In genomic region chr15:79152709-79153108, GRCm38 (mm10) we compare ENCODE assay signal across 10 mouse cellular contexts. TPM values are rescaled to one million over a fixed set of nuclear protein-coding genes. Genes with fewer than 3 reads are reported as not detected.
DNase-seq lines count a peak whose midpoint lies in the region; ATAC-seq lines count a peak whose summit lies in the region.
"Had no signal": no experiment of that assay in that cellular context is flagged by ENCODE, and none has a peak within 500 bp of the region (broad histone marks: within the 10 kb centered on the region; RNA-seq: fewer than 3 reads in every experiment).

No protein-coding gene starts in this region.

- H3K9ac ChIP-seq in embryonic facial prominence, embryonic 12.5 days = no peak overlapping the region
- no peak overlapping the region for H3K9ac ChIP-seq in hindbrain, embryonic 13.5 days
- H3K9ac ChIP-seq in midbrain, embryonic 14.5 days (replicated peaks; ENCODE audit: low read length) = peak overlapping the region; percentile 4; the same call in 1 of the 2 replicates
- H3K9ac ChIP-seq in heart, embryonic 11.5 days (ENCODE audit: low read depth, low read length) = no peak overlapping the region
- H3K9ac ChIP-seq: liver, embryonic 12.5 days had no signal

- H3K4me1 ChIP-seq in embryonic facial prominence, embryonic 12.5 days = peaks cover 19% of the 10 kb centered on the region; the same call in 1 of the 2 replicates
- peaks cover 32% of the 10 kb centered on the region for H3K4me1 ChIP-seq in hindbrain, embryonic 13.5 days (replicated peaks)
- peaks cover 10% of the 10 kb centered on the region; the same call in 1 of the 2 replicates for H3K4me1 ChIP-seq in midbrain, embryonic 14.5 days (ENCODE audit: control insufficient read depth, insufficient read depth, low read length)
- H3K4me1 ChIP-seq in heart, embryonic 11.5 days (ENCODE audit: control insufficient read depth, insufficient read depth, low read length) = peaks cover 11% of the 10 kb centered on the region

- WGBS in embryonic facial prominence, embryonic 12.5 days = 21% methylated on average over 6 of the region's 6 CpGs
- WGBS in hindbrain, embryonic 13.5 days = 47% methylated on average over 6 of the region's 6 CpGs
- WGBS in midbrain, embryonic 14.5 days = 54% methylated on average over 6 of the region's 6 CpGs
- 53% methylated on average over 6 of the region's 6 CpGs for WGBS in heart, embryonic 11.5 days (ENCODE audit: insufficient replicate concordance)

- H3K9me3 ChIP-seq in embryonic facial prominence, embryonic 12.5 days = no peaks in the 10 kb centered on the region
- no peaks in the 10 kb centered on the region for H3K9me3 ChIP-seq in hindbrain, embryonic 13.5 days
- no peaks in the 10 kb centered on the region for H3K9me3 ChIP-seq in midbrain, embryonic 14.5 days (ENCODE audit: control insufficient read depth, low read length)
- H3K9me3 ChIP-seq in heart, embryonic 11.5 days (replicated peaks; ENCODE audit: control insufficient read depth, low read length) = no peaks in the 10 kb centered on the region
- H3K9me3 ChIP-seq: liver, embryonic 12.5 days had no signal

- ATAC-seq in frontal cortex, adult (ENCODE audit: low TSS enrichment) = peak; percentile 13; the same call in 1 of the 2 replicates
- ATAC-seq in embryonic facial prominence, embryonic 12.5 days (ENCODE audit: insufficient number of reproducible peaks, insufficient read depth, low FRiP score, low TSS enrichment) = no peak
- no peak for ATAC-seq in hindbrain, embryonic 13.5 days (ENCODE audit: low FRiP score)
- no peak for ATAC-seq in midbrain, embryonic 14.5 days (ENCODE audit: low FRiP score, low TSS enrichment)
- ATAC-seq in heart, embryonic 11.5 days (replicated peaks; ENCODE audit: insufficient number of reproducible peaks, low FRiP score, low TSS enrichment) = no peak
- ATAC-seq: liver, embryonic 12.5 days had no signal

- H3K36me3 ChIP-seq in embryonic facial prominence, embryonic 12.5 days = peaks cover 38% of the 10 kb centered on the region
- peaks cover 42% of the 10 kb centered on the region for H3K36me3 ChIP-seq in hindbrain, embryonic 13.5 days
- peaks cover 36% of the 10 kb centered on the region for H3K36me3 ChIP-seq in midbrain, embryonic 14.5 days (ENCODE audit: control insufficient read depth, insufficient read depth, low read length)
- H3K36me3 ChIP-seq in heart, embryonic 11.5 days (ENCODE audit: control insufficient read depth, insufficient read depth, low read length) = peaks cover 16% of the 10 kb centered on the region

- no peaks in the 10 kb centered on the region for H3K27me3 ChIP-seq in embryonic facial prominence, embryonic 12.5 days
- H3K27me3 ChIP-seq in hindbrain, embryonic 13.5 days = 0 out of 2 replicates have a peak, but pooled peaks cover 4% of the 10 kb centered on the region
- H3K27me3 ChIP-seq in midbrain, embryonic 14.5 days (ENCODE audit: control insufficient read depth, insufficient read depth, low read length) = no peaks in the 10 kb centered on the region
- H3K27me3 ChIP-seq in heart, embryonic 11.5 days (ENCODE audit: control insufficient read depth, insufficient read depth, low read length) = 0 out of 2 replicates have a peak, but pooled peaks cover 6% of the 10 kb centered on the region

- no peak overlapping the region for H3K4me3 ChIP-seq in embryonic facial prominence, embryonic 12.5 days
- no peak overlapping the region for H3K4me3 ChIP-seq in hindbrain, embryonic 13.5 days
- H3K4me3 ChIP-seq in midbrain, embryonic 14.5 days (replicated peaks; ENCODE audit: low read depth, low read length) = no peak overlapping the region
- H3K4me3 ChIP-seq in heart, embryonic 11.5 days (ENCODE audit: low read depth, low read length) = no peak overlapping the region
- H3K4me3 ChIP-seq: liver, embryonic 12.5 days had no signal

- H3K4me2 ChIP-seq in embryonic facial prominence, embryonic 12.5 days (replicated peaks) = no peak overlapping the region
- no peak overlapping the region for H3K4me2 ChIP-seq in hindbrain, embryonic 13.5 days
- no peak overlapping the region for H3K4me2 ChIP-seq in midbrain, embryonic 14.5 days (ENCODE audit: low read length)
- H3K4me2 ChIP-seq in heart, embryonic 11.5 days = no peak overlapping the region
- H3K4me2 ChIP-seq: liver, embryonic 12.5 days had no signal

- peak overlapping the region; percentile 80; the same call in 1 of the 2 replicates for H3K27ac ChIP-seq in embryonic facial prominence, embryonic 12.5 days
- peak overlapping the region; percentile 91 for H3K27ac ChIP-seq in hindbrain, embryonic 13.5 days
- peak overlapping the region; percentile 83; the same call in 1 of the 2 replicates for H3K27ac ChIP-seq in midbrain, embryonic 14.5 days (replicated peaks; ENCODE audit: low read depth, low read length)
- no peak overlapping the region for H3K27ac ChIP-seq in heart, embryonic 11.5 days (ENCODE audit: low read depth, low read length)
- H3K27ac ChIP-seq: liver, embryonic 12.5 days had no signal

- no peak for DNase-seq in frontal cortex, adult 2 months (ENCODE audit: extremely low spot score in 1 of 2, low spot score in 1 of 2)
- DNase-seq in midbrain, embryonic 14.5 days = no peak
- no peak for DNase-seq in left cerebral cortex, adult 8-10 months (ENCODE audit: low spot score in 2 of 2)
- DNase-seq in adrenal gland, postnatal 25 days = no peak
- DNase-seq: kidney, adult 2 months had no signal

RNA-seq across cellular contexts. Expression of gene 1700088E04Rik, which starts 11.7 kb away (rescaled TPM):
- 15.0 and 18.6 TPM in 2 replicates for polyA plus RNA-seq in frontal cortex, adult 2 months (2012; rRNA removed)
- polyA plus RNA-seq in embryonic facial prominence, embryonic 12.5 days (2016; fragmentation: Nextera tagmentation; extraction: Ambion mirVana) = 7.3 and 7.4 TPM in 2 replicates
- polyA plus RNA-seq in hindbrain, embryonic 13.5 days (2015; fragmentation: Nextera tagmentation; extraction: Ambion mirVana) = 15.3 and 22.1 TPM in 2 replicates
- polyA plus RNA-seq in midbrain, embryonic 14.5 days (2014; fragmentation: Nextera tagmentation; extraction: Ambion mirVana) = 14.0 and 17.3 TPM in 2 replicates
- polyA plus RNA-seq in heart, embryonic 11.5 days (2014; fragmentation: Nextera tagmentation; extraction: Ambion mirVana) = 7.1 and 8.2 TPM in 2 replicates
- total RNA-seq in left cerebral cortex, adult 8-10 months (2022) = 10 to 100 TPM; 10.1 to 14.4 (median 11.3) TPM
- 6.3 and 7.2 TPM in 2 replicates for total RNA-seq in adrenal gland, postnatal 25 days (2021)

RNA-seq across cellular contexts. Expression of gene Polr2f, which starts 11.9 kb away (rescaled TPM):
- 159 and 176 TPM in 2 replicates for polyA plus RNA-seq in frontal cortex, adult 2 months (2012; rRNA removed)
- polyA plus RNA-seq in embryonic facial prominence, embryonic 12.5 days (2016; fragmentation: Nextera tagmentation; extraction: Ambion mirVana) = 359 and 385 TPM in 2 replicates
- polyA plus RNA-seq in hindbrain, embryonic 13.5 days (2015; fragmentation: Nextera tagmentation; extraction: Ambion mirVana) = 263 and 295 TPM in 2 replicates
- 287 and 355 TPM in 2 replicates for polyA plus RNA-seq in midbrain, embryonic 14.5 days (2014; fragmentation: Nextera tagmentation; extraction: Ambion mirVana)
- polyA plus RNA-seq in heart, embryonic 11.5 days (2014; fragmentation: Nextera tagmentation; extraction: Ambion mirVana) = 284 and 297 TPM in 2 replicates
- 100 to 1,000 TPM in 2 of 4 experiments, 10 to 100 TPM in 2; 83.7 to 108 (median 99.6) TPM for total RNA-seq in left cerebral cortex, adult 8-10 months (2022)
- total RNA-seq in adrenal gland, postnatal 25 days (2021) = 110 and 122 TPM in 2 replicates

RNA-seq across cellular contexts. Expression of gene Sox10, which starts 12.3 kb away (rescaled TPM):
- 55.2 and 61.4 TPM in 2 replicates for polyA plus RNA-seq in frontal cortex, adult 2 months (2012; rRNA removed)
- polyA plus RNA-seq in embryonic facial prominence, embryonic 12.5 days (2016; fragmentation: Nextera tagmentation; extraction: Ambion mirVana) = 21.1 and 21.7 TPM in 2 replicates
- polyA plus RNA-seq in hindbrain, embryonic 13.5 days (2015; fragmentation: Nextera tagmentation; extraction: Ambion mirVana) = 6.6 and 8.1 TPM in 2 replicates
- 1.5 and 2.3 TPM in 2 replicates for polyA plus RNA-seq in midbrain, embryonic 14.5 days (2014; fragmentation: Nextera tagmentation; extraction: Ambion mirVana)
- polyA plus RNA-seq in heart, embryonic 11.5 days (2014; fragmentation: Nextera tagmentation; extraction: Ambion mirVana) = 1.1 and 1.3 TPM in 2 replicates
- total RNA-seq in left cerebral cortex, adult 8-10 months (2022) = 10 to 100 TPM; 30.5 to 36.3 (median 32.6) TPM
- 0.95 and 2.1 TPM in 2 replicates for total RNA-seq in adrenal gland, postnatal 25 days (2021)

RNA-seq across cellular contexts. Expression of gene Micall1, which starts 44.0 kb away (rescaled TPM):
- 22.2 and 23.8 TPM in 2 replicates for polyA plus RNA-seq in frontal cortex, adult 2 months (2012; rRNA removed)
- polyA plus RNA-seq in embryonic facial prominence, embryonic 12.5 days (2016; fragmentation: Nextera tagmentation; extraction: Ambion mirVana) = 12.0 and 12.6 TPM in 2 replicates
- 8.7 and 10.3 TPM in 2 replicates for polyA plus RNA-seq in hindbrain, embryonic 13.5 days (2015; fragmentation: Nextera tagmentation; extraction: Ambion mirVana)
- 11.8 and 11.9 TPM in 2 replicates for polyA plus RNA-seq in midbrain, embryonic 14.5 days (2014; fragmentation: Nextera tagmentation; extraction: Ambion mirVana)
- 11.9 and 13.6 TPM in 2 replicates for polyA plus RNA-seq in heart, embryonic 11.5 days (2014; fragmentation: Nextera tagmentation; extraction: Ambion mirVana)
- 10 to 100 TPM; 28.9 to 32.0 (median 30.4) TPM for total RNA-seq in left cerebral cortex, adult 8-10 months (2022)
- total RNA-seq in adrenal gland, postnatal 25 days (2021) = 42.9 and 57.5 TPM in 2 replicates
